Mouse (Mus musculus) left cerebral cortex, postnatal 10 days (tissue): ENCODE measurements around the gene Stab1. TPM values are rescaled to one million over a fixed set of nuclear protein-coding genes. Genes with fewer than 3 reads are reported as not detected.

Experiments used
- DNase-seq, 2 experiments: peaks; one replicate each; pipeline ENCODE4 v3.0.0; 2021 to 2022; ENCODE audit warnings: low spot score in 2 of 2, mixed read lengths in 1 of 2; ENCODE audit errors: extremely low spot score in 1 of 2
- intact Hi-C: fragments of 180-260 bp; cut with DNase I; formaldehyde crosslinking; loops from one replicate; pipeline ENCODE4 v1.15.1; 2025
- total RNA-seq, 2 experiments: library from RNA; stranded (reverse); gene quantifications; 2 replicates each; pipeline ENCODE4 v1.2.3; 2021

The Stab1 gene
- 10 to 100 TPM; 24.3 to 29.6 TPM for total RNA-seq

DNA sequence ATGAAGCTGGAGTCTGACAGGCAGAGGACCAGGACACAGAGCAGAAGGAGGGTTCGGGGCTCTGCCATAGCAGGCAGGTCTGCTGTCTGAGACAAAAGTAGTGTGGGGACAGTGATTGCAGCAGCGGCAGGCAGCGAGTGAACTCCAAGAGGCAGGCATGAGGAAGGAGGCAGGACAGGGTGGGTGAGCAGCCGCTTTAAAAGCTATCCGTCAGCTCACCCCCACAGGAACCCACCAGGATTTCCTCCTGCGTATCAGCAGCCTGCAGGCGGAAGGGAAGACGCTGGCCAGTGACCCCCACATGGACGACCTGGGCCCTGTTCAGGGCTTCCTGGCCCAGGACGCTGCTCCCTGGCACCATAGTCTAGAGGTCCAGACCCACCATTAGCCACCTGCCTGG is at the start of gene Stab1:
Gene Stab1, minus strand, starts transcription at position 217 of the 400 bp plus-strand sequence.
- DNase-seq: peak in 1 of 2 experiments; percentile 74
- intact Hi-C loops: no loop called here

DNA sequence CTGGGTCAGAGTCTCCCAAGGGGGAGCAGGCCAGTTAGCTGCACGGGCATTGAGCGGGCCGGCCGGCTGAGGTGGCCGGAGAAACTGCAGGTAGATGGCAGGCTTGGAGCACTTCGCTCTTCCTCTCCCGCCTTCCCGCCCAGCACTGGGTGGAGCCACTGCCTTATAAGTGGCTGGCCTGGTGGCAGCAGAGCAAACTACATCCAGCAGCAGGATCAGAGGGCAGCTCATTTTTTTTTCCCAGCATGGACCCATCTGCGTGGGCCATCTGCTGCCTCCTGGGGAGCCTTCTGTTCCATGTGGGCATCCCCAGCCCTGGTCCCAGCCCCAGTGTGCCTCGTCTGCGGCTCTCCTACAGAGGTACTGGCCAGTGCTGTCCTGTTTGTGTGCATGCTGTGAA is 49.2 kb upstream of the Stab1 start, which contains the start of gene Sema3g:
Gene Sema3g, plus strand, starts transcription at position 195 of the 400 bp plus-strand sequence.
- DNase-seq: peak in 1 of 2 experiments; percentile 83
- intact Hi-C loops: loop anchor here (10.0 kb wide), 1 partner anchor 107 kb away; the partner anchor contains the start of gene Dnah1

DNA sequence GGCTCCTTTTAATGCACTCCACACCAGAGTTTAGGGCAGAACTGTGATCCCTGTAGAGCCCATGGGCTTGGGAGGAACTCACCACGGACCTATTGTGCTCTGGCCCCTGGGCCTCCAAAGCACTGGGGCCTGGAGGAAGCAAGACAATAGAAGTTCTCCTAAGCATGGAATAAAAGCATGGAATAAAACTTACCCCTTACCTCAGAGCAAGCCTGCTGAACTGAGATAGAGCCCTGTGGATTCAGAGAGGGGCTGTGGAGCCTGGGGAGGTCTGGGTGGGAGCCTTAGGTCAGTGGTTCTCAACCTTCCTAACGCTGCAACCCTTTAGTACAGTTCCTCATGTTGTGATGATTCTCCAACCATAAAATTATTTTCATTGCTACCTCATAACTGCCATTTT is 48.4 kb upstream of the Stab1 start, which contains the start of gene Nisch:
Gene Nisch, minus strand, starts transcription at position 101 of the 400 bp plus-strand sequence.
- DNase-seq: no peak
- intact Hi-C loops: loop anchor here (10.0 kb wide), 1 partner anchor 108 kb away; the partner anchor contains the start of gene Dnah1

DNA sequence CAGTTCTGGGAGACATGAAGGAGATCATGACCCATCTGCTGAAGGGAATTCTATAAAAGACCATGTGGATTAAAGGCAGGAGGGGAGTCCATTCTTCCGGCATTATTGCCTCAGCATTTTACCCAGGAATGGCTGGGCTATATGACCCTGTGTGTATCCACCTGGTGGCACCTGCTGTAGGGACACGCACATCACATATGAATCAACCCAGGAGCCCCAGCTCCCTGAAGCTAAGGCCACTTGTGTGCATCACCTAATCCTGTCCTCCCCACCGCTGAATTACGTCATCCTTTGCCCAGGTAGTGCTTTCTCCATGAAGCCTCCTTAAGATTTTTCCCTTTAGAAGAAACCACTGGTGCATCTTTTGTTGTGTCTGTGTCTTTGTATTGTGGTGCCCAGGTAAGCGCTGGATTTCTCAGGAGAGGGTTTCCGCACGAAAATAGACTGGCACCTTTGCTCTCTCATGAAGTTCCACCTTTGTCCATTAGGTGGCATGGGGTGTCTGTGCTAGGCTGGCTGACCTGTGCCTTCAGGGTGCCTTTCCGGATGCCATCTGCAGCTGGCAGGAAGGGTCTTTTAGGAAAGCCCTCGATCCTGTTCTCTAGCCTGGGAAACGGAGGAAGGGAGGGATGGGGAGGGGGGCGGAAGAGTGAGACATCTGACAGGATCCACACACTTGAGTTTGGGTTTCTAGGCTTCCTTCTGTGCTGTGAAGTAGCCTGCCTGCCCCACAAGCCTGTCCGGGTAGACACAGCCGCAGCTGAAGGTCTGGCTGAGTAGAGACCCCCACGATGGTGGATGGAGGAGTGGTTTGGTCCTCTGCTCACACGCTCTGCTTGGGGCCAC is 46.9 kb upstream of the Stab1 start:
- intact Hi-C loops: loop anchor here (10.0 kb wide), 1 partner anchor 109 kb away; the partner anchor contains the start of gene Dnah1
- DNase-seq: peak; percentile 56 to 69

DNA sequence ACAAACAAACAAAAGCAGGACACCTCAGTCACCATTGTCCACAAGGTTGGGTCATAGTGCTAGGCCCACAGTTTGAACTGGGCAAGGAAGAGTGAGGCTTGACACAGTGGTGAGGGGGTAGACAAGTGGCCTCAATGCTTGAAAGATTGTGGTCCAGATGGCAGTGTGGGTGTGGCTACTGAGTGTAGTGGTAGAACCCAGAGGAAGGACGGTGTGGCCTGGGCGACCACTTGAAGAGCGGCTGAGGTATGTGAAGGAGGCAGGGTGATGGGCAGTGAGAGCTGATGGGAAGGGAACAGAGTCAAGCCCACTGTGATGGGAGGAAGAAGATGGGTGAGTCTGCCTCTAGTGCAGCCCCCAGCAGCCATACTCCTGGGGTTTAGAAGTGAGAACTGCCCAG is 46.2 kb upstream of the Stab1 start:
- no peak for DNase-seq
- intact Hi-C loops: loop anchor here (10.0 kb wide), 1 partner anchor 110 kb away; the partner anchor contains the start of gene Dnah1

DNA sequence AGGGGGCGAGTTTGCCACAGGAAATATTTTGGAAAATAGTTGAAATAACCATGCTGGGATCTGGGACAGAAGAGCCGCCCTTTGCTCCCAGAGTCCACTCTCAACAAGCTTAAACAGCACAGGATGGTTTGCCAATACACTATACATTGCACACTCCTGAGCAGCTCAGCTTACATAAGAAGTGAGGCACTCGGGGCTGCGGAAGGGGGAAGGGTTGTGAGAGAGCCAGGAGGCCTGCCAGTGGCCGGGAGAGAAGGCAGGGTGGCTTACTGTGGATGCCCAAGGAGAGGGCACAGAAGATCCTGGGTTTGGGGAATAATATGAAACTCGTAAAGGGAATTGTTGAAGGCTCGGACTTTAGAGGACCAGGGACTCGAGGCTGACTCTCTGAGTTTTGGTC is 45.4 kb upstream of the Stab1 start:
- DNase-seq: no peak
- intact Hi-C loops: loop anchor here (10.0 kb wide), 1 partner anchor 111 kb away; the partner anchor contains the start of gene Dnah1

DNA sequence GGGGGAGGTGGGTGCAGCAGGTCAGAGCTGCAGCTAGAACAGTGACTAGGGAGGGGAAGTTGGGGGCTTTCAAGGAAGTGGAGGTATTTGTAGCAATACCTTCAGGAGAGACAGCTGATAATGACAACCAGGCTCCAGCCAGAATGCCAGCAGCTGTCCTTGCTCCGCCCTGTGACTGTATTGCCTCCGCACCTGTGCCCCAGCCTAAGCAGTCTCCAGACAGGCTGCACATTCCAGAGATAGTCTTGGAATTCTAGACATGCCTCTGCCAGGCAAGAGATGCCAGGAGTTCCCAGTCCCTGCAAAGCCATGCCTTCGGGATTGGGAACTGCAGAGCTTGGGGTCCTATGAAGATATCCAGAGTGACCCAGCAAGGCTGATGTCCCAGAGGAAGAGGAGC is 44.1 kb upstream of the Stab1 start:
- intact Hi-C loops: loop anchor here (10.0 kb wide), 1 partner anchor 112 kb away; the partner anchor contains the start of gene Dnah1
- no peak for DNase-seq

DNA sequence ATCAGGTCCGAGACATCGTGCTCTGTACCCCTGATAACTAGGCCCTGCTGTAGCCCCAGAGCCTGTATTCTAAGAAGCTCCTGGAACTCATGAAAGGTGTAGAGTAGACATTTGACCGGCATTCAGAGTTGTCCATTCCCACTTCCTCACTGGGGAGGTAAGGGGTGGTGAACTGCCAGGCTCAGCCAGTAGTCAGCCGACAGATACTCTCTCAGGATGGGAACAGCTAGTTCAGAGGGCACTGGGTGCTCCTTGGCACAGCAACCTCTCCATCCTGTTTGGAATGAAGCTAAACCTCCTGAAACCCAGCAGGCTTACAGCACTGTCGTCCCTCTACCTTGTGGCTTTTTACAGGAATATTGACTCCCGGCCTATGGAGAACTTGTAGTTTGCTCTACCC is 43.4 kb upstream of the Stab1 start:
- intact Hi-C loops: loop anchor here (10.0 kb wide), 1 partner anchor 113 kb away; the partner anchor contains the start of gene Dnah1
- DNase-seq: no peak

DNA sequence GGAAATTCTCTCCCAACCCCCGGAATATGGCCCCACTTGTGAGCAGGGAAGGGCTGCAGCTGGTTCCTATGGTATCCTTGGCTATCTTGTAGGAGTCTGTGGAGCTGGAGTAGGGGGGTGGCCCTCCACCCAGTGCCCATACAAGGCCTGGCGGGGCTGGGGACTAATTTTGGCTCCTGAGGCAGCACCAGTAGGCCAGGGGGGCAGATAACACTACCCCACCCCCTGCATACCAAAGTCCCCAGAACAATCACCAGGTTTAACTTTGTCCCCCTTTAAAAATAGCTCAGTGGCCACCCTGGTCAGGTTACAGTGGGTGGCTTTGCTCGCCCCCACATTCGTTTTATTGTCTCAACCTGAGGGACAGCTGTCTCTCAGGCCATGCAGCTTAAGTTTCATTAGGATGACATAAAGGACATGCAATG is 40.7 kb upstream of the Stab1 start:
- DNase-seq: no peak
- intact Hi-C loops: loop anchor here (5.0 kb wide), 1 partner anchor 43 kb away; the partner anchor contains the start of genes Bap1 and Phf7

DNA sequence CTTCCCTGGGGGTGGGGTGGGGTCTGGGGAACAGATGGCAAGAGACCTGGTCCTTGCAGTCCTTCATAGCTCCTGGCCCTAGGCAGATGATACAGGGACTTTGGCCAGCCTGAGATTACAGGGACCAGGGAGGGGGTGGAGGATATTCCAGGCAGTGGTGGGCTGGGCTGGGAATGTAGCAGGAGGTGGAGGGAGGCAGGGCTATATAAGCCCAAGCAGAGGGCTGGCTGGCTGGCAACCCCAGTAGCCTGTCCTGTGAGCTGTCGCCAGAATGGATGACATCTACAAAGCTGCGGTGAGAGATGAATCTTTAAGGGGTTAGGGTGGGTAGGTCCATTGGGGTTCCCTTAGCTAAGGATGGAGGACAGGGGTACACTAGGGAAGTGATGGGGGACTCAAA is 39.6 kb upstream of the Stab1 start, which contains the start of gene Tnnc1:
Gene Tnnc1, plus strand, starts transcription at position 229 of the 400 bp plus-strand sequence.
- intact Hi-C loops: loop anchor here (5.0 kb wide), 1 partner anchor 44 kb away; the partner anchor contains the start of genes Bap1 and Phf7
- DNase-seq: no peak

DNA sequence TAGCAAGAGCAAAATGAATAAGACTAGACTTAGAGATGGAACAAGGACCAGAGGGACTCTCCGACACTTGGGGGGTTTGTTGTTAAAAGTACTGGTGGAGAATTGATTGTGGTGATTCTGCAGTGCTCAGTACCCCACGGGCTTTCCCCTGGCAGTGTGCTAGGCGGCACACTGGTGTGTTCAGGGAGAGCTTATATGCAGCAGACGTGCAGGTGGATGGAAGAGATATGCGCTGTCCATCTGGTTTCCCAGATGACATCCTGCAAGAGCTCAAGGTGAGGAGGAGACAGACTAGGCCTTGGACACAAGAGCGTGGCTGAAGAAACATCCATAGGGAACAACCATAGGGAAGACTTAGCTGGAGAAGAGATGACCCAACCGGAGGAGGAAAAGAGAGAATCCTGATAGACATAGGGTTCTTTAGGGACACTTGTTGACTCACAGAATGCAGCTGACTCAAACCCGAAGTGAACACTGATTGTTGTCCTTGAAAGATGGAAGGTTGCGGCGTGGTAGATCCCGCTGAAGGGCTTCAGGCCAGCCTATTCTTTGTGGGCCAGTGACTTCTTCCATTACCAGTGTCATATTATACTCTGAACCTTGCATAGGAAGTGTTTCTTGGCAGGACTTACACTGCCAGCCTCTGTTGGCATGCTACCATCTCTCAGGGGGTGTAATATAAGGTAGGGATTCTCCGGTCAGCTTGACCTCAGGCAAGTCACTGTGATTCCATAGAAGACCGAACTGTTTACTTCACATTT is 38.8 kb upstream of the Stab1 start:
- intact Hi-C loops: loop anchor here (5.0 kb wide), 1 partner anchor 45 kb away; the partner anchor contains the start of genes Bap1 and Phf7
- no peak for DNase-seq

DNA sequence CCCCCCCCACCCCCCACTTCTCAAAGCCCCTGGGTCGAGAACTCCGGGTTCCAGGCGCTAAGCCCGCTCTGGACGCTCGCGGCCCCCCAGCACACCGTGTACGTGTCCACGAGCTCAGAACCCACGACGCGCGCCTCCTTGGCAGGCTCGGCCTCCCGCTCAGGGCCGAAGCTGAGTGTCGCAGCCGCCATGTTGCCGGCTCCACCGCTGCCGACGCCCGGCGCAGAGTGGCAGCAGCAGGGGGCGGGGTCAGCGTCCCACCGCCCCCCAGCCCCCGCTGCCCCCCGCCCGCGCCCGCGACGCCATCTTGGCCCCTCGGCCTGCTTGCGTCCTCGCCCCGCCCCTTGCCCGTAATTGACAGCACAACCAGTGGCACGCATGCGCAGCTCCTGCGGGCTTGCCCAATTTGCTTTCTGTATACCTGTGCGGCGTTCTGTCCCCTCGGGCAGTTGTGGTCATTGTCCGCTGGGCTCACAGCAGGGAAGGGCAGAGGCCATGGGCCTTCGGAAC is 38.1 kb upstream of the Stab1 start:
- intact Hi-C loops: loop anchor here (5.0 kb wide), 1 partner anchor 46 kb away; the partner anchor contains the start of genes Bap1 and Phf7
- DNase-seq: peak; percentile 94 to 99

DNA sequence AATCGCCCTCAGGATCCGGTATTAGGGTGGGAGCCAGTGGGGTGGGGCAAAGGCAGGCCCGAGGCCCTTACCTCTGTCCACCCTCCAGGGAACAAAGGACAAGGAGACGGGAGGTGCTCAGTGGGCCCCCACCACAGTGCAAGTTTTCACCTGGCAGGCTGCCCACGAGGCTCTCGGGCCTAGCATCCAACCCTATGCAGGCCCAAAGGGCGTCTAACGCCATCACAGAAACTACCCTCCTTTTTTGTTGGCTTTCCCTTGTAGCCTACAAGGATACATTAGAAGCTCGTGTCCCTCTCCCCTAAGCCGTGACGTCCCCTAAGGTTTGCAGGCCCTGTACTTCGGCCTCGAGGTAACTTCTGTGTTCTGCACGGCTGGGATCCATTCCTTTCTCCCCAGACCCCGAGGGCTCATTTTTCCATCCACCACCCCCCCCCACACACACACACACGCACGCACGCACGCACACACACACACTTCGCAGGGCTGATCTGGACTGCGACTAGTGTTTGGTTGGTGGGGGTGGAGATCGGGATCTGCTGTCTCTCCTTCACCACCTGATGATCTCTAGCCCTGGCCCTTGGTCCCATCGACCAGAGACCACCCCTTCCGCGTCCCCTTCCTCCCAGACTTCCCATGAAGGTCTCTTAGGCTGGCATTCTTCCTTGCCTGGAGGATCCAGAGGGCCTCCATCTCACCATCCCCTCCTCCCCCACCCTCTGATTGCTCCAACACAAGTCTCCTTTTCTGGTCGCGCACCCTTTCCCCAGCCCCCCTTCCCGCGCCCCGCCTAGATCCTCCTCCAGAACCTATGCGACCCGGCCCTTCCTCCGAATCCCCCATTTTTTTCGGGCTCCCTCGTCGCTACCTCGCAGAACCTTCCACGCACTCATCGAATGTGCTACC is 37.4 kb upstream of the Stab1 start:
- intact Hi-C loops: loop anchor here (5.0 kb wide), 1 partner anchor 46 kb away; the partner anchor contains the start of genes Bap1 and Phf7
- DNase-seq: peak; percentile 27 to 75

DNA sequence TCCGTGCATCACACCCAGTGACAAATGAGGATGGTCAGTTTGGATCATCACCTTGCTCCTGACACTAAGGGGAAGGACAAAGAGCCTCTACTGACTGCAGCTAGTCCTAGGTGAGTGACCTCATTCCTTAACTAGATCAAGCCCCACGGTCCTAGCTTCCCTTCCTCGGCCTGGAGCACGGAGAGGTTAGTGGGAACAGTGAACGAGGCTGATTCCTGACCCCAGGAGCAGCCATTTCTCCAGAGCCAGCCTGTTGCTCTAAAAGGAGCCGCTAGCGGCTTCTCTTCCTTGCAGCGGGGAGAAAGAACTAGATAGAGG is 36.8 kb upstream of the Stab1 start:
- DNase-seq: no peak
- intact Hi-C loops: loop anchor here (5.0 kb wide), 1 partner anchor 47 kb away; the partner anchor contains the start of genes Bap1 and Phf7

DNA sequence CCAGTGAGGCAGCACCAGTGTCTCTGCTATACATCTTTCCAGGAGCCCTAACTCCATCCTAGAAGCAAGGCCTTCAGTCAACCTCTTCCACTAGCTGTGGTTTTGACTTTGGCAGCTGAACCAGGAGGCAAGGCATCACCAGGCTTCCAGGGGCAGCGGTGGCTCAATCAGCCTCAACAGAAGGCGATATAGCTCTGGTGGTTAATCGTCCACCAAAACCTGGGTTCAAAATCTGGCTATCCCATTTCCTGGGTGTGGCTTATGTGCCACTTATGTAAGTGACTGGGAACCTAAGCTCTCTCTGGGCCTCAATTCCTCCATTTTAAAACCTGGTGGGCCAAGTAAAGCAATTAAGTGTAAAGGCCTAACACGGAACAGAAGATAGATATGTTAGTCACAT is 36.4 kb upstream of the Stab1 start:
- intact Hi-C loops: loop anchor here (5.0 kb wide), 1 partner anchor 47 kb away; the partner anchor contains the start of genes Bap1 and Phf7
- DNase-seq: no peak

DNA sequence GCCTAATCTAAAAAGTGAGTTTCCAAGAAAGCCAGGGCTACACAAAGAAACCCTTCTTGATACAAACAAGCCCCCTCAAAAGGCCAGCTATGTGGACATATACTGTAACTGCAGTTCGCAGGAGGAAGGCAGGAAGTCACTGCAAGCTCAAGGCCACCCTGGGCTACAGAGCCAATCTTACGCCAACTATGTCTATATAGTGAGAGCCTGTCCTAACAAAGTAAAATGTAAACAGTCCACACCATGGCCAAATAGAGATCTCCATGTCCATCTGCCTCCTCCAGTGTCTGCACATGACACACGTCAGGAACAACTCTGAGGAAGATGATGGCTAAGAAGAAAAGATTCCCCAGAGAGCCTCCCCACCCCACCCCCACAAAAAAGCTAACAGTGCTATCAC is 31.6 kb upstream of the Stab1 start:
- DNase-seq: no peak
- intact Hi-C loops: no loop called here

DNA sequence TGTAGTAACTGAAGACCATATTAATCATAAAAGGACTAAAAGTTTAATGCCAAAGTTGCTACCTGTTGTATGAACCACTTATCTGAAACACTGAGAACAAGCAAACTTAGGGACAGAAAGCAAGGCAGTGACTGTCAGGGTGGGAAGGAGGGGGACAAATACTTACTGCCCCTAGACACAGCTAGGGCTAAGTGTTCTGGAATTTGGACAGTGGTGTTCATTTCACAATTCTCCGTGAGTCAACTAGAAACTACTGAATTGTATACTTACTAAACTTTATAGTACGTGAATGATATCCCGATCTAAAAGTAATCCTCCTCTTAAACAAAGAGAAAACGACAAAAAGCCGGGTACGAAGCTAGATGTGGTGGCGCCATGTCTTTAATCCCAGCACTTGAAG is 31.2 kb upstream of the Stab1 start:
- no peak for DNase-seq
- intact Hi-C loops: loop anchor here (5.0 kb wide), 1 partner anchor 67 kb away; the partner anchor contains the start of gene Nt5dc2
